Mouse (Mus musculus): ENCODE measurements at regions not wholly inside any gene's neighbourhood (a gene's known extent, or its start where the extent isn't known, plus 50 kb on each side); places are given as distances from the start of the nearest gene placed in this dataset.

DNA sequence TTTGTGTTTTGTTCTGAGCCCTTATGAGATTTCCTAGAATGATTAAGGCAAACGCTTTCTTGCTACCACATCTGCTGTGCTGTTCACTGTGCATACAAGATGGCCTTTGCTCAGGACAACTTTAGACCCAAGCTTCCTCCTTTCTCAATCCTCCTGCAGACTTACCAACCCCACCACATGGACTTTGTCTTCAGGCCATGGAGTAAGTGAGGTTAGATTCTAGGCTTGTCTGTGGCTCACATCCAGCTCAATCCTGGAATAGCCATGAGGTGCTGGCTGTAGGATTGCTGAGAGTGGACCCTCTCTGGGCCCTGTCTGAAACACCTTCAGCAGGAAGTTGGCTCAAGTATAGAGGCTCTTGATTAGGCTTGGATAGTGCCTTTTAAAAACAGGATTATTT is 81.5 kb upstream of the Tut7 start:
- TF ChIP-seq CTCF (IDR thresholded peaks at IDR 0.05; ENCODE audit: borderline replicate concordance, insufficient read depth, low read length) (no peak), POLR2A (IDR thresholded peaks at IDR 0.05; ENCODE audit: low read depth, low read length) (no peak)
